Mouse (Mus musculus): ENCODE results near the gene Slc43a2. TPM values are rescaled to one million over a fixed set of nuclear protein-coding genes. Genes with fewer than 3 reads are reported as not detected.

Gene Slc43a2
- total and polyA plus RNA-seq, 3 experiments = 4.9 to 8.4 TPM; not detected in 1

- Histone ChIP-seq H3K36me3 (ENCODE audit: control insufficient read depth in 1 of 2, insufficient read depth in 2 of 2, low read length in 2 of 2) (peaks cover 0 to 24% of the 10 kb centered on the region in 2 experiments; a peak in 2 of 4 replicates), H3K4me1 (ENCODE audit: control insufficient read depth in 1 of 2, insufficient read depth in 2 of 2, low read length in 2 of 2) (no peaks in the 10 kb centered on the region), H3K27ac (ENCODE audit: control insufficient read depth, low read depth, low read length) (no peak overlapping the region), H3K9ac (ENCODE audit: control insufficient read depth, low read depth, low read length, poor library complexity, severe bottlenecking) (no peak overlapping the region), H3K9me3 (replicated peaks; ENCODE audit: insufficient read depth, low read length) (no peaks in the 10 kb centered on the region), H3K27me3 (ENCODE audit: control insufficient read depth in 1 of 2, insufficient read depth in 2 of 2, low read length in 2 of 2) (no peaks in the 10 kb centered on the region), H3K79me2 (ENCODE audit: control insufficient read depth, insufficient read depth, low read length, poor library complexity) (no peaks in the 10 kb centered on the region), H3K4me3 (ENCODE audit: control insufficient read depth in 1 of 2, insufficient read depth in 1 of 2, low read depth in 2 of 2, low read length in 2 of 2) (no peak overlapping the region)
- no peak for DNase-seq (ENCODE audit: low read depth, low spot score)
- TF ChIP-seq USF1 (IDR thresholded peaks at IDR 0.05; ENCODE audit: low read depth, low read length) = no peak
- TF ChIP-seq EP300 (IDR thresholded peaks at IDR 0.05; ENCODE audit: low read depth in 1 of 2, low read length in 2 of 2) = no peak
- no peak for TF ChIP-seq CHD2 (IDR thresholded peaks at IDR 0.05; ENCODE audit: low read length)
- no peak for TF ChIP-seq TCF12 (IDR thresholded peaks at IDR 0.05; ENCODE audit: low read depth, low read length)
Measured at GRCm38 (mm10) chr11:75511213-75511612, 20.3 kb upstream of the Slc43a2 start.

- no peaks in the 10 kb centered on the region for H3K4me1 ChIP-seq (ENCODE audit: control insufficient read depth in 1 of 2, insufficient read depth in 2 of 2, low read length in 2 of 2)
- TF ChIP-seq POLR2AphosphoS5 (IDR thresholded peaks at IDR 0.05; ENCODE audit: borderline replicate concordance, low read depth, low read length) (no peak), CHD1 (IDR thresholded peaks at IDR 0.05; ENCODE audit: low read depth, low read length) (no peak), POLR2AphosphoS2 (IDR thresholded peaks at IDR 0.05; ENCODE audit: low read length) (no peak), KAT2A (conservative IDR thresholded peaks at IDR 0.05; ENCODE audit: low read depth, low read length) (no peak), TBP (IDR thresholded peaks at IDR 0.05; ENCODE audit: low read depth, low read length) (no peak), RCOR1 (IDR thresholded peaks at IDR 0.05; ENCODE audit: low read depth, low read length) (no peak), MAFK (IDR thresholded peaks at IDR 0.05; ENCODE audit: borderline replicate concordance, low read depth, low read length) (no peak), TCF12 (IDR thresholded peaks at IDR 0.05; ENCODE audit: low read depth, low read length) (no peak), MYB (IDR thresholded peaks at IDR 0.05; ENCODE audit: low read depth, low read length) (no peak), MXI1 (IDR thresholded peaks at IDR 0.05; ENCODE audit: low read depth, low read length) (no peak), ZC3H11A (IDR thresholded peaks at IDR 0.05; ENCODE audit: low read depth, low read length) (no peak), NELFE (IDR thresholded peaks at IDR 0.05; ENCODE audit: low read depth, low read length) (no peak), MEF2A (IDR thresholded peaks at IDR 0.05; ENCODE audit: extremely low read depth, insufficient replicate concordance, low read depth, low read length, poor library complexity, severe bottlenecking) (no peak)
- H3K4me3 ChIP-seq (ENCODE audit: control insufficient read depth in 1 of 2, insufficient read depth in 1 of 2, low read depth in 2 of 2, low read length in 2 of 2) = no peak overlapping the region
- H3K9ac ChIP-seq (ENCODE audit: control insufficient read depth, low read depth, low read length, poor library complexity, severe bottlenecking) = no peak overlapping the region
- H3K79me2 ChIP-seq (ENCODE audit: control insufficient read depth, insufficient read depth, low read length, poor library complexity) = no peaks in the 10 kb centered on the region
- DNase-seq (ENCODE audit: low read depth, low spot score) = no peak
- no peaks in the 10 kb centered on the region for H3K27me3 ChIP-seq (ENCODE audit: control insufficient read depth in 1 of 2, insufficient read depth in 2 of 2, low read length in 2 of 2)
- H3K36me3 ChIP-seq (ENCODE audit: control insufficient read depth in 1 of 2, insufficient read depth in 2 of 2, low read length in 2 of 2) = peaks cover 0 to 15% of the 10 kb centered on the region in 2 experiments; a peak in 2 of 4 replicates
- H3K9me3 ChIP-seq (replicated peaks; ENCODE audit: insufficient read depth, low read length) = no peaks in the 10 kb centered on the region
- H3K27ac ChIP-seq (ENCODE audit: control insufficient read depth, low read depth, low read length) = no peak overlapping the region
Measured at GRCm38 (mm10) chr11:75512301-75513018, 19.0 kb upstream of the Slc43a2 start.

Data from MEL (cell line).